Mouse (Mus musculus) C2C12 (cell line): ENCODE measurements around the gene Ctnna2.

Experiments
- CEBPB ChIP-seq: IDR thresholded peaks from one replicate; pipeline ENCODE4 v1.6.1; 2011; ENCODE audit warnings: low read depth, mild to moderate bottlenecking, control low read depth, moderate library complexity
- CTCF ChIP-seq: IDR thresholded peaks from one replicate; pipeline ENCODE4 v1.5.1; 2011; ENCODE audit not compliant: control insufficient read depth, insufficient read depth, insufficient read length

- TF ChIP-seq CTCF (no peak), CEBPB (no peak)
Measured at GRCm38 (mm10) chr6:77278794-77279193, 700.7 kb downstream of the Ctnna2 start.
